Mouse (Mus musculus) intestine, postnatal 0 days (tissue): ENCODE results near the gene Pdpk1. TPM values are rescaled to one million over a fixed set of nuclear protein-coding genes. Genes with fewer than 3 reads are reported as not detected.
A peak's percentile ranks its signal among the peaks of the same experiment; 100 is the strongest.

Experiments
- ATAC-seq: fragments of 200-750 bp; cut with Nextera tagmentation; 2 replicates; pipeline ENCODE4 v1.8.0; 2017; ENCODE audit warnings: mild to moderate bottlenecking, moderate TSS enrichment, moderate library complexity
- H3K27ac ChIP-seq: fragments of 300-500 bp; sonication (generic); 2 replicates; pipeline ENCODE4 v1.5.1; 2014; ENCODE audit warnings: mild to moderate bottlenecking, low read depth, low read length, moderate library complexity
- H3K27me3 ChIP-seq: fragments of 300-500 bp; sonication (generic); replicated peaks from 2 replicates; pipeline ENCODE4 v1.6.1; 2014; ENCODE audit warnings: low read length, mixed read lengths; ENCODE audit not compliant: control insufficient read depth, insufficient read depth
- H3K36me3 ChIP-seq: fragments of 300-500 bp; sonication (generic); 2 replicates; pipeline ENCODE4 v1.6.1; 2014; ENCODE audit warnings: mild to moderate bottlenecking, moderate library complexity; ENCODE audit not compliant: control insufficient read depth, insufficient read depth
- H3K4me1 ChIP-seq: fragments of 300-500 bp; sonication (generic); replicated peaks from 2 replicates; pipeline ENCODE4 v1.6.1; 2014; ENCODE audit warnings: antibody characterized with exemption, low read length, mixed read lengths; ENCODE audit not compliant: control insufficient read depth, insufficient read depth
- H3K4me2 ChIP-seq: fragments of 300-500 bp; sonication (generic); replicated peaks from 2 replicates; pipeline ENCODE4 v1.6.1; 2014; ENCODE audit warnings: low read depth, mild to moderate bottlenecking, moderate library complexity
- H3K4me3 ChIP-seq: fragments of 300-500 bp; sonication (generic); 2 replicates; pipeline ENCODE4 v1.5.1; 2014; ENCODE audit warnings: low read depth, low read length
- H3K9ac ChIP-seq: fragments of 300-500 bp; sonication (generic); 2 replicates; pipeline ENCODE4 v1.6.1; 2014; ENCODE audit warnings: mild to moderate bottlenecking, low read depth, low read length
- H3K9me3 ChIP-seq: fragments of 300-500 bp; sonication (generic); 2 replicates; pipeline ENCODE4 v1.6.1; 2016; ENCODE audit warnings: mixed run types; ENCODE audit not compliant: control insufficient read depth
- CTCF ChIP-seq: sonication (generic); IDR thresholded peaks from 2 replicates; pipeline ENCODE4 v1.5.1; 2016; ENCODE audit warnings: low read depth, mild to moderate bottlenecking, control low read depth, antibody characterized with exemption, moderate library complexity
- WGBS: fragments of 180-500 bp; shearing (Covaris S2); extraction: QIAGEN DNeasy Blood & Tissue Kit; methylation state at CpG from one replicate; pipeline ENCODE4 v1.1.7; 2014; 5-methylcytosine and 5-hydroxymethylcytosine counted together
- polyA plus RNA-seq: library from polyadenylated mRNA; unstranded; fragments of >200 nt; fragmentation: Nextera tagmentation; extraction: Ambion mirVana; gene quantifications from 2 replicates; pipeline ENCODE4 v1.2.1, GENCODE M21; 2015

The Pdpk1 gene
- polyA plus RNA-seq, 1 experiment from 2014 or later: 24.7 TPM

- Histone ChIP-seq H3K9ac (no peak overlapping the region), H3K4me3 (no peak overlapping the region), H3K4me1 (0 out of 2 replicates have a peak, but pooled peaks cover 4% of the 10 kb centered on the region), H3K27me3 (no peaks in the 10 kb centered on the region), H3K4me2 (0 out of 2 replicates have a peak overlapping the region, but pooled peaks have one; percentile 1), H3K27ac (peak overlapping the region; percentile 71), H3K9me3 (no peaks in the 10 kb centered on the region), H3K36me3 (peaks cover 18% of the 10 kb centered on the region)
- ATAC-seq: peak; percentile 36
- WGBS: 58% methylated on average over 11 of the region's 11 CpGs
- peak; percentile 49 for TF ChIP-seq CTCF
These were observed 14.0 kb upstream of the Pdpk1 start for GRCm38 (mm10) chr17:24164566-24165259.

GRCm38 (mm10) chr17:24163176-24163962 lies 12.6 kb upstream of the Pdpk1 start, which contains the start of gene Amdhd2:
Amdhd2 (minus strand) TSS chr17:24163766.
- Histone ChIP-seq H3K27ac (peak within 1 kb of the TSS; percentile 82), H3K4me2 (peak within 1 kb of the TSS; percentile 94), H3K36me3 (peaks cover 18% of the 10 kb centered on the region), H3K27me3 (no peaks in the 10 kb centered on the region), H3K9me3 (no peaks in the 10 kb centered on the region), H3K4me3 (peak within 1 kb of the TSS; percentile 71), H3K4me1 (0 out of 2 replicates have a peak, but pooled peaks cover 4% of the 10 kb centered on the region), H3K9ac (peak within 1 kb of the TSS; percentile 72)
- ATAC-seq: peak; percentile 75
- WGBS: under 1% methylated on average over 47 of the region's 47 CpGs
- TF ChIP-seq CTCF: no peak

- H3K27me3 ChIP-seq: no peaks in the 10 kb centered on the region
- H3K9me3 ChIP-seq: no peaks in the 10 kb centered on the region
- H3K36me3 ChIP-seq: peaks cover 23% of the 10 kb centered on the region
- no peak for TF ChIP-seq CTCF
- H3K4me2 ChIP-seq: peak overlapping the region; percentile 94
- peak overlapping the region; percentile 71 for H3K4me3 ChIP-seq
- 0 out of 2 replicates have a peak, but pooled peaks cover 4% of the 10 kb centered on the region for H3K4me1 ChIP-seq
- 16% methylated on average over 17 of the region's 17 CpGs for WGBS
- no peak; the same call in 1 of the 2 replicates for ATAC-seq
- H3K27ac ChIP-seq: peak overlapping the region; percentile 82
- peak overlapping the region; percentile 72 for H3K9ac ChIP-seq
These were observed 12.0 kb upstream of the Pdpk1 start for GRCm38 (mm10) chr17:24162584-24163175.

- Histone ChIP-seq H3K27me3 (no peaks in the 10 kb centered on the region), H3K9ac (no peak overlapping the region), H3K4me3 (no peak overlapping the region), H3K36me3 (peaks cover 26% of the 10 kb centered on the region), H3K4me1 (0 out of 2 replicates have a peak, but pooled peaks cover 4% of the 10 kb centered on the region), H3K9me3 (no peaks in the 10 kb centered on the region), H3K4me2 (0 out of 2 replicates have a peak overlapping the region, but pooled peaks have one; percentile 94), H3K27ac (no peak overlapping the region)
- WGBS: 79% methylated on average over 5 of the region's 5 CpGs
- no peak for TF ChIP-seq CTCF
- no peak for ATAC-seq
These were observed 10.7 kb upstream of the Pdpk1 start for GRCm38 (mm10) chr17:24161466-24161865.

GRCm38 (mm10) chr17:24157526-24157925 lies 6.8 kb upstream of the Pdpk1 start:
- H3K27ac ChIP-seq: no peak overlapping the region
- ATAC-seq: no peak
- no peaks in the 10 kb centered on the region for H3K9me3 ChIP-seq
- no peak overlapping the region for H3K4me3 ChIP-seq
- no peak overlapping the region for H3K4me2 ChIP-seq
- H3K4me1 ChIP-seq: peaks cover 2% of the 10 kb centered on the region; the same call in 1 of the 2 replicates
- H3K36me3 ChIP-seq: peaks cover 35% of the 10 kb centered on the region
- no peak overlapping the region for H3K9ac ChIP-seq
- TF ChIP-seq CTCF: no peak
- 96% methylated on average over 4 of the region's 4 CpGs for WGBS
- no peaks in the 10 kb centered on the region for H3K27me3 ChIP-seq

GRCm38 (mm10) chr17:24157121-24157520 lies 6.4 kb upstream of the Pdpk1 start:
- Histone ChIP-seq H3K9ac (no peak overlapping the region), H3K9me3 (no peaks in the 10 kb centered on the region), H3K4me1 (peaks cover 3% of the 10 kb centered on the region; the same call in 1 of the 2 replicates), H3K36me3 (peaks cover 35% of the 10 kb centered on the region), H3K27me3 (no peaks in the 10 kb centered on the region), H3K27ac (no peak overlapping the region), H3K4me2 (no peak overlapping the region), H3K4me3 (no peak overlapping the region)
- WGBS: 97% methylated on average over 6 of the region's 6 CpGs
- no peak for TF ChIP-seq CTCF
- no peak for ATAC-seq
